Mouse (Mus musculus): ENCODE data around the gene Ppp1r1b. TPM values are rescaled to one million over a fixed set of nuclear protein-coding genes. Genes with fewer than 3 reads are reported as not detected.

Gene Ppp1r1b
- polyA plus RNA-seq, 1 experiment: not detected

GRCm38 (mm10) chr11:98347385-98348082 is 670 bp upstream of the Ppp1r1b start:
- WGBS: 19% methylated on average over 12 of the region's 12 CpGs

DNA sequence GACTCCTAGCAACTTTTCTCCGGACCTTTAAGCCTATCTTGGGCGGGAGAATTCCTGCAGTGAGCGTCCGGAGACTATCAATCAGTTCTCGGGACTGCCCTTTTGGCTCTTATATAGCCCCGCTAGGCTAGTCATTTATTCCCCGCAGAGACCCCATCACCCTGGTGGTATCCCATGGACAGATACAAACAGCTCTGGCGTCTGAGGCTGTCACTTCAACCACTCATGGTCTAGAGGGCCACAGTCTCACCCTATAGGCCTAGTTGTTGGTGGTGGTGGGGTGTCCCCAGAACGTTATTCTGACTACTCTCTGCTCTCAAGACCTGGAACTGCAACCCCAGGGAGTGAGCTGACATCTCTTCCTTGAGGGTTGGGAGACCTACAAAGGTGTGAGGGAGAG is 1.1 kb downstream of the Ppp1r1b start:
- H3K4me1 ChIP-seq (ENCODE audit: control insufficient read depth, insufficient read depth, low read length): no peaks in the 10 kb centered on the region
- H3K4me3 ChIP-seq (replicated peaks; ENCODE audit: control insufficient read depth, low read depth, low read length): no peak overlapping the region
- 48% methylated on average over 9 of the region's 9 CpGs for WGBS
- no peak overlapping the region for H3K27ac ChIP-seq (ENCODE audit: control insufficient read depth, insufficient read depth, low read depth, low read length, poor library complexity)
- TF ChIP-seq CTCF (IDR thresholded peaks at IDR 0.05; ENCODE audit: control insufficient read depth, insufficient read depth, low read length) (no peak), POLR2A (IDR thresholded peaks at IDR 0.05; ENCODE audit: borderline replicate concordance, control insufficient read depth, low read depth, low read length) (no peak)

More at GRCm38 (mm10) chr11:98347385-98348082, 670 bp upstream of the Ppp1r1b start:
- no peak for TF ChIP-seq CTCF (IDR thresholded peaks at IDR 0.05; ENCODE audit: control insufficient read depth, insufficient read depth, low read length)
- no peak for TF ChIP-seq POLR2A (IDR thresholded peaks at IDR 0.05; ENCODE audit: borderline replicate concordance, control insufficient read depth, low read depth, low read length)
- no peaks in the 10 kb centered on the region for H3K4me1 ChIP-seq (ENCODE audit: control insufficient read depth, insufficient read depth, low read length)
- no peak overlapping the region for H3K27ac ChIP-seq (ENCODE audit: control insufficient read depth, insufficient read depth, low read depth, low read length, poor library complexity)
- no peak overlapping the region for H3K4me3 ChIP-seq (replicated peaks; ENCODE audit: control insufficient read depth, low read depth, low read length)

DNA sequence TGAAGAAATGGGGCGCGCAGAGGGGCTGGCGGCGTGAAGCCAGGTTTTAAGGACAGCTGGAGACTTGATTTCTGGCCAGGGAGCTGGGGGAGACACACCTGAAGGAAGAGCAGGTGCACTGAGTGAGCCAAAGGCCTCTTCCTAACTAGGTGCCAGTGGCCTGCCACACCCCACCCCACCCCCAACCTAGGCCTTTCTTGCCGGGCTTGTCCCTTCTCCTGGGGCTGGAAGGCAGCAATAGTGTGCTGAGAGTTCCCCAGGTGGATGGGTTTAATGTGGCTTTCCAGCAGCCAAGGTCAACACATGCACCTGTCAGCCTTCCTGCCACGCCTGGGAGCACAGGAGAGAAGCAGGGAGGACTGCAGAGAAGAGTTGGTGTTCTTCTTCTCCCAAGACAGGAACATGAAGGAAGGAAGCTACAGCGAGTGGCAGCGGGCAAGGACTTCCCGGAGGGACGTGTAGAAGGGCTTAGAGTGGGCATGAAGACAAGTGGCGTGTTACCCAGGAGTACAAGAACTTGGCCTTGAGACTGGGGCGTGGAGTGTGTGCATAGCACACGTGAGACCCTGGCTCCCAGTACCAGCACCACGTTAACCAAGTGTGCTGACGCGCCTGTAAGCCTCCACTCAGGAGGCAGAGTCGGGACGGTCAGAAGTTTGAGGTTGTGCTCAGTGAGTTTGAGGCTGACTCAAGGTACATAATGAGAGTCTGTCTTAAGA is 4.2 kb downstream of the Ppp1r1b start:
- H3K27ac ChIP-seq (ENCODE audit: control insufficient read depth, insufficient read depth, low read depth, low read length, poor library complexity): no peak overlapping the region; the same call in 1 of the 2 replicates
- WGBS: 78% methylated on average over 18 of the region's 18 CpGs
- no peak for TF ChIP-seq CTCF (IDR thresholded peaks at IDR 0.05; ENCODE audit: control insufficient read depth, insufficient read depth, low read length)
- TF ChIP-seq POLR2A (IDR thresholded peaks at IDR 0.05; ENCODE audit: borderline replicate concordance, control insufficient read depth, low read depth, low read length): no peak

DNA sequence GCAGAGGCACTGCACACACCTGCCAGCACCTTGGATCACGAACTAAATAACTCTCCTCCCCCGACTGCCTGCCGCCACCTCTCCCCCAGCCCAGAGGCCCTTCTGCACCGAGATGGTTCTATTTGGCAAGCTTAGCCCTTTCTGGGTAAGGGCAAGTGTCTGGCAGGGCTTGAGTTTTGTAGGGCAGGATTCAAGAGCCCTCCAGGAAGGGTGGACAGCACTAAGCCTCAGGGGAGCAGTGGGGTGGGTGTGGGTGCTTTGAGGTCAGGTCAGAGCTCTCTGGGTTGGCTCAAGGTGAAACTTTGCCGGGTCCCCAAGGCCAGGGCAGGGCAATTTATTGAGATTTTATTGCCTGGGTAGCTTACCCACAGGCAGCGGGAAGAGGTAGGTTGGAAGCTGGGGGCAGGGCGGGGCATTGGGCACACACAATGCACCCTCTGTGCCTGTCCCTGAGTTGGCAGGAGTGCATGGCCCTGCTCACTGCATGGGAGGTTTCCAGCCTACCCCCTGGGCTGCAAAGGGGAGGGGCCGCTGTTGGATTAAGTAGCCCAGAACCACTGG is 5.5 kb downstream of the Ppp1r1b start:
- H3K4me1 ChIP-seq (ENCODE audit: control insufficient read depth, insufficient read depth, low read length): peaks cover 4% of the 10 kb centered on the region; the same call in 1 of the 2 replicates
- no peak overlapping the region for H3K4me3 ChIP-seq (replicated peaks; ENCODE audit: control insufficient read depth, low read depth, low read length)
- no peak overlapping the region for H3K27ac ChIP-seq (ENCODE audit: control insufficient read depth, insufficient read depth, low read depth, low read length, poor library complexity)
- TF ChIP-seq POLR2A (IDR thresholded peaks at IDR 0.05; ENCODE audit: borderline replicate concordance, control insufficient read depth, low read depth, low read length): no peak
- 59% methylated on average over 8 of the region's 8 CpGs for WGBS

More for the DNA sequence above, 4.2 kb downstream of the Ppp1r1b start:
- Histone ChIP-seq H3K4me1 (ENCODE audit: control insufficient read depth, insufficient read depth, low read length) (peaks cover 3% of the 10 kb centered on the region; the same call in 1 of the 2 replicates), H3K4me3 (replicated peaks; ENCODE audit: control insufficient read depth, low read depth, low read length) (no peak overlapping the region)

DNA sequence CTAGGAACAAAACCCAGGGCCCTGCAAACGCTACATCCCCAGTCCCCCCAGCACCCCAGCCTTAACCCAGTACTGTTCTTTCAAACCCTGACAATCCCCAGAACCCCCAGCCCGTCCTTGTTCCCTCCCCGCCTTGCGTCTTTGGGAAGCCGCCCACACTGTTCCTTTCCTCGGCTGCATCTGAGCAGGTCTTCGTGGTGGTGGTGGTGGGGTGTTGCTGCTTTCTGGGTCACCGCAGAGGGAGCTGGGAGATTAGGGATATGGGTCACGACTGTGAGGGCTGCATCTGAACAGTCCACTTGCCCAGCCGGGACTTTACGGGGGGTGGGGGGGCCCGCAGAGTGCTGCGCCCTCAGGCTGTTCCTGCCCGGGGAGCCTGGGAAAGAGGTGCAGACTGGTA is 6.2 kb downstream of the Ppp1r1b start:
- WGBS: 85% methylated on average over 14 of the region's 14 CpGs
- Histone ChIP-seq H3K27ac (ENCODE audit: control insufficient read depth, insufficient read depth, low read depth, low read length, poor library complexity) (no peak overlapping the region), H3K4me1 (ENCODE audit: control insufficient read depth, insufficient read depth, low read length) (peaks cover 5% of the 10 kb centered on the region; the same call in 1 of the 2 replicates), H3K4me3 (replicated peaks; ENCODE audit: control insufficient read depth, low read depth, low read length) (no peak overlapping the region)
- TF ChIP-seq CTCF (IDR thresholded peaks at IDR 0.05; ENCODE audit: control insufficient read depth, insufficient read depth, low read length) (no peak), POLR2A (IDR thresholded peaks at IDR 0.05; ENCODE audit: borderline replicate concordance, control insufficient read depth, low read depth, low read length) (no peak)

GRCm38 (mm10) chr11:98355732-98356299 is 7.6 kb downstream of the Ppp1r1b start:
- Histone ChIP-seq H3K27ac (ENCODE audit: control insufficient read depth, insufficient read depth, low read depth, low read length, poor library complexity) (no peak overlapping the region), H3K4me3 (replicated peaks; ENCODE audit: control insufficient read depth, low read depth, low read length) (no peak overlapping the region), H3K4me1 (ENCODE audit: control insufficient read depth, insufficient read depth, low read length) (peaks cover 9% of the 10 kb centered on the region; the same call in 1 of the 2 replicates)
- TF ChIP-seq POLR2A (IDR thresholded peaks at IDR 0.05; ENCODE audit: borderline replicate concordance, control insufficient read depth, low read depth, low read length) (no peak), CTCF (IDR thresholded peaks at IDR 0.05; ENCODE audit: control insufficient read depth, insufficient read depth, low read length) (peak; percentile 59)
- 6% methylated on average over 6 of the region's 6 CpGs for WGBS

- Histone ChIP-seq H3K4me3 (replicated peaks; ENCODE audit: control insufficient read depth, low read depth, low read length) (no peak overlapping the region), H3K4me1 (ENCODE audit: control insufficient read depth, insufficient read depth, low read length) (peaks cover 12% of the 10 kb centered on the region), H3K27ac (ENCODE audit: control insufficient read depth, insufficient read depth, low read depth, low read length, poor library complexity) (no peak overlapping the region)
- TF ChIP-seq CTCF (IDR thresholded peaks at IDR 0.05; ENCODE audit: control insufficient read depth, insufficient read depth, low read length) (no peak), POLR2A (IDR thresholded peaks at IDR 0.05; ENCODE audit: borderline replicate concordance, control insufficient read depth, low read depth, low read length) (no peak)
- 56% methylated on average over 7 of the region's 7 CpGs for WGBS
Observed at GRCm38 (mm10) chr11:98356625-98357394, 8.6 kb downstream of the Ppp1r1b start.

Measured in bone marrow, adult 2 months (tissue).